Mouse (Mus musculus): Measurements from ENCODE around the gene Mrpl36.

Mrpl36 gene

GRCm38 (mm10) chr13:73346743-73347142 is 18.4 kb downstream of the Mrpl36 start:
- DNase-seq (ENCODE audit: low read depth) = no peak

- no peak for DNase-seq (ENCODE audit: low read depth)
These were observed 18.9 kb downstream of the Mrpl36 start for GRCm38 (mm10) chr13:73347171-73347570.

- no peak for DNase-seq (ENCODE audit: low read depth)
These were observed 19.8 kb downstream of the Mrpl36 start for GRCm38 (mm10) chr13:73347922-73348650.

- DNase-seq (ENCODE audit: low read depth) = no peak
These were observed 22.4 kb downstream of the Mrpl36 start for GRCm38 (mm10) chr13:73350741-73351140.

GRCm38 (mm10) chr13:73351910-73352309 is 23.6 kb downstream of the Mrpl36 start:
- no peak for DNase-seq (ENCODE audit: low read depth)

GRCm38 (mm10) chr13:73352491-73352890 is 24.2 kb downstream of the Mrpl36 start:
- no peak for DNase-seq (ENCODE audit: low read depth)

- DNase-seq (ENCODE audit: low read depth) = no peak
These were observed 28.8 kb downstream of the Mrpl36 start for GRCm38 (mm10) chr13:73357106-73357505.

GRCm38 (mm10) chr13:73373367-73373766 is 45.1 kb downstream of the Mrpl36 start:
- no peak for DNase-seq (ENCODE audit: low read depth)

- DNase-seq (ENCODE audit: low read depth) = no peak
These were observed 46.3 kb downstream of the Mrpl36 start for GRCm38 (mm10) chr13:73374612-73375011.

- no peak for DNase-seq (ENCODE audit: low read depth)
These were observed 49.3 kb downstream of the Mrpl36 start for GRCm38 (mm10) chr13:73377637-73378036.
